Mouse (Mus musculus): Measurements from ENCODE around the gene Tbx4. TPM values are rescaled to one million over a fixed set of nuclear protein-coding genes. Genes with fewer than 3 reads are reported as not detected.
A peak's percentile ranks its signal among the peaks of the same experiment; 100 is the strongest.

Gene Tbx4
- total RNA-seq (2021): under 1 TPM in 1 of 2 experiments, not detected in 1; 0.09 TPM

DNA sequence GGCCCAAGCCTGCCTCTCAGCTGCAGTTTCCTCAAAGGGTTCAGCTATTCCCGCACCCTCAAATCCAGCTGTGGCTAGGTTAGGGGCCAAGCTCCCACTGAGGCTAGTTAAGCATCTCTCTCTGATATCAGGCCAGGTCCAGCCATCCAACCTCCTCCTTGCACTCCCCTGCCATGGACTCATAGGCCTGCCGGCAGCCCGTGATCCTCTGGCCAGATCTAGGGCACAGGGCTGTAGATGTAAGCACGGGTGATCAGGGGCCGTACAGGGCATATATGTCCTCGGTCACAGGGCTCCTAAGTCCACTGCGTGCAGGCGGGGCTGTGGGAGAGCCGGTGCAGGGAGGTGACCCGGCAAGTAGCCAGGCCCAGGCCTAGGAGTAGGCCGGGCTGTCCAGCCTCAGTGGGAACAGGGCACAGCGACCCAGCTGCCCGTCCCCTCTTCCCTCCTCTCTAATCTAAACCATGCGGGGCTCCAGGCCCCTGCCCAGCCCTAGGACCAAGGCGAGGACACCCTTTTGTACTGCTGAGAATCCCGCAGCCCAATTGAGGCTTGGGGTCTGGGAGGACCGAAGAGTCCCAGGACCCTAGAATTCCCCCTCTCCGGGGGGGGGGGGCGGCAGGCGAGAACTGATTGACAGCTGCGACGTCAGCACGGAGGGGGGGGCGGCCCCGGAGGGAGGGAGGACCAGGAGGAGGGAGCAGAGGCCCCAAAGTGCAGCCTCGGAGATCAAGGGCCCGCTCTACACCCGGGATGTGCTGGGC lies at the start of gene Tbx4:
TSS of gene Tbx4 (plus strand) at position 758 of the 764 bp plus-strand sequence.
- no peak for DNase-seq

GRCm38 (mm10) chr11:85836523-85837290 lies 49.5 kb upstream of the Tbx4 start:
- DNase-seq: no peak

- no peak for DNase-seq
These were observed 49.0 kb upstream of the Tbx4 start for GRCm38 (mm10) chr11:85837291-85837647.

DNA sequence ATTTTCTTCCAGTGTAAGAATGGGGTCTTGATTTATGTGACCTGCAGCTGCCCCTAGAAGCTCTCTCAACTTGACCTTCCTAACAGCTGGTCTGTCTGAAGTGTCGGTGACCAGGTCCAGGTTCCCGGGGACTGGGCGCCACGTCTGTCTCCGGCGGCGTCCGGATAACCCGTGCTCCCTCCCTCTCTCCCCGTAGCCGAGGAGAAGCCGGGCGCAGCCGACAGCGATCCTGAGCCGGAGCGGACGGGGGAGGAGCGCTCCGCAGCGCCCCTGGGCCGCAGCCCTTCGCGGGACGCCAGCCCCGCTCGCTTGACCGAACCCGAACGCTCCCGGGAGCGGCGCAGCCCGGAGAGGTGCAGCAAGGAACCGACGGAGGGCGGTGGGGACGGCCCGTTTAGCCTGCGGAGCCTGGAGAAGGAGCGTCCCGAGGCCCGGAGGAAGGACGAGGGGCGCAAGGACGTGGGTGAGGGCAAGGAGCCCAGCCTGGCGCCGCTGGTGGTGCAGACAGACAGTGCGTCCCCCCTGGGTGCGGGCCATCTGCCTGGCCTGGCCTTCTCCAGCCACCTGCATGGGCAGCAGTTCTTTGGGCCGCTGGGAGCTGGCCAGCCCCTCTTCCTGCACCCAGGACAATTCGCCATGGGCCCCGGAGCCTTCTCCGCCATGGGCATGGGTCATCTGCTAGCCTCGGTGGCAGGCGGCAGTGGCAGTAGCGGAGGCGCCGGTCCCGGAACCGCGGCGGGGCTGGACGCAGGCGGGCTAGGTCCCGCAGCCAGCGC lies 48.4 kb upstream of the Tbx4 start:
- no peak for DNase-seq

- DNase-seq: no peak
These were observed 47.6 kb upstream of the Tbx4 start for GRCm38 (mm10) chr11:85838424-85839257.

DNA sequence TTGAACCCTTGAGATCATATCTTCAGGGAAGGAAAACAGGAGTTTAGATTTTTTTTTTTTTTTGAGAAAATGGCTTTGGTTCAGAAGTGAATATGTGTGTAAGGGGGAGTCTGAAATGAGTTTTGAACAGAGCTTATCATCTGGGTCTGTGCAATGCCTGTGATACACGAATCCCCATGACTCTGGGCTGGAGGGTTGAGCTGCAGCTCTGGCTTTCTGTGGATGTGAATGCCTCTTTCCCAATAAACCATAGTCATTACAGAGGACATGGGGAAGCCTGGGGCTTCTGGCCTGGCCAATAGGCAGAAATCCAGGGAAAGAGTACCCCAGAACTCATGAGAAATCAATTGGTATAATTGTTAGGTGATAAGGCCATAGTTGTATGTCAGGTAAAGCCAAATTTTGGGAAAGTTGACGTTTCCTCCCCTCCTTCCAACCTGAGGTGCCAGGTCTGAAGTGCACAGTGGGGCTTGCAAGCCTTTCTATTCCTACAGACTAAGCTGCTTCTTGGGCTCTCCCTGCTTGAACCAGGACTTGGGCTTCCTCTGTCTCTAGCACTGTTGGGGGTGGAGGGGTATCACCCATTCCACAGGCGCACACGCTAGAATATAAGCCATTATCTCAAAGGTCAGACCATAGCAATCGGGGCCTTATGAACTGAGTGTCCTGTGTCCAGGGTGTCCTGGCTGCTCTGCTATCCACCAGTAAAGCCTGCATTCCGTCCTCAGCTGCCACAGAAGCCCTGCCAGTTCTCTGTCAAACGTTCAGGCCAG lies 46.8 kb upstream of the Tbx4 start:
- no peak for DNase-seq

- DNase-seq: peak; percentile 8
These were observed 46.0 kb upstream of the Tbx4 start for GRCm38 (mm10) chr11:85840031-85840802.

- peak; percentile 13 for DNase-seq
These were observed 45.4 kb upstream of the Tbx4 start for GRCm38 (mm10) chr11:85840803-85841145.

- peak; percentile 6 for DNase-seq
These were observed 45.0 kb upstream of the Tbx4 start for GRCm38 (mm10) chr11:85841211-85841681.

DNA sequence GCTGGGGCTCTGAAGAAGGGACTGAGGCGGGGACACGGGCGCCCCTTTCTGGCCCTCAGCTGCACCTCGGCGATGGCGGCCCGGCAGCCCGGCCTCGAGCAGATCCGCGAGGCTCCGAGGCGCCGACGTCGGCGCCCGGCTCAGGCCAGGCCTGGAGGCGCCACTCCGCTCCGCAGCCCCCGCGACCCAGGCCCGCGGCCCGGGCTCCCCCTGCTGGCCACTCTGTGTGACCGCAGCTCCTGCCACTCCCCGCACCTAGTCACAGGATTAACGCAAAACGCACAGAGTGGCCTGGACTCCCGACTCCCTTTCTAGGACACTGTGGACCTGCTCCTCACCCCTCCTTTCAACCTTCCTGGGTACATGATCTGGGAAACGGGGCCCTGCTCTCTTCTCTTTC lies 44.2 kb upstream of the Tbx4 start:
- peak; percentile 89 for DNase-seq

- peak; percentile 13 for DNase-seq
These were observed 43.5 kb upstream of the Tbx4 start for GRCm38 (mm10) chr11:85842596-85843346.

DNA sequence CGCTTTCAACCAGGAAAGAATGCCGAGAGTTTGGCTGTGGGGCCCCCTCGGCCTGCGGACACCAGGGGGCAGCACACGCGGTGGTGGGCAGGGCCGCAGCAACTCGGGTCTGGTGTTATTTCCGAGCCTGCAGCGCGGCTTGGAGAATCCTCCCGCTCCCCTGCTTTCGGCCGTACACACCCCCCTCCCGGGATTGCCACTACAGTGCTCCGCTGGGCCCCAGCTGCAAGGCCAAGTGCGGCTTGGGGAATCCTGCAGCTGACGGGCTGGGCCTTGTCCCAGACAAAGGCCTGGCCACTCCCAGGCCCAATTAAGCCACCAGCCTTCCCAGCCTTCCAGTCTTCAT lies 42.9 kb upstream of the Tbx4 start:
- peak; percentile 89 for DNase-seq

GRCm38 (mm10) chr11:85844144-85844965 lies 41.9 kb upstream of the Tbx4 start:
- DNase-seq: peak; percentile 97

GRCm38 (mm10) chr11:85844971-85845370 lies 41.3 kb upstream of the Tbx4 start:
- no peak for DNase-seq

- DNase-seq: peak; percentile 56
These were observed 40.3 kb upstream of the Tbx4 start for GRCm38 (mm10) chr11:85845921-85846320.

DNA sequence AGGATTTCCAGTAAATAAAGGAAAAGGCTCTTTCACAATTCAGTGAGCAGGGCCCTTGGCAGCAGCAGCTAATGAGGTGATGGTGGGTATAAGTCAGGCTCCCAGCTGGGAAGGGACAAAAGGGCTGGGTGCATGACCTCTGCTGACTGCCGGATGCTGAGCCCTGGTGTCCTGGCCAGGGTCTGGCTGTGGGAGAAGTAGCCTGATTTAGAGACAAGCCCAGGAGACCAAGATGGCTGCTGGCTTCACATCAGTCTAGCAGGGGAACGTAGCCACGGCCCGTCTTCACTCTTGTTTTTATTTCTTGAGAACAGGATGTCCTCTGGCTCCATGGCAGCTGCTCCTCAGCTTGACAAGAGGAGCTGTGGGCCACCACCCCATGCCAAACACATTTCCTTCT lies 39.7 kb upstream of the Tbx4 start:
- DNase-seq: peak; percentile 10

GRCm38 (mm10) chr11:85849037-85849436 lies 37.2 kb upstream of the Tbx4 start:
- DNase-seq: peak; percentile 78

GRCm38 (mm10) chr11:85850233-85850632 lies 36.0 kb upstream of the Tbx4 start, which contains the start of gene Gm11444:
Gene Gm11444 (minus strand): TSS chr11:85850333.
- DNase-seq: no peak

DNA sequence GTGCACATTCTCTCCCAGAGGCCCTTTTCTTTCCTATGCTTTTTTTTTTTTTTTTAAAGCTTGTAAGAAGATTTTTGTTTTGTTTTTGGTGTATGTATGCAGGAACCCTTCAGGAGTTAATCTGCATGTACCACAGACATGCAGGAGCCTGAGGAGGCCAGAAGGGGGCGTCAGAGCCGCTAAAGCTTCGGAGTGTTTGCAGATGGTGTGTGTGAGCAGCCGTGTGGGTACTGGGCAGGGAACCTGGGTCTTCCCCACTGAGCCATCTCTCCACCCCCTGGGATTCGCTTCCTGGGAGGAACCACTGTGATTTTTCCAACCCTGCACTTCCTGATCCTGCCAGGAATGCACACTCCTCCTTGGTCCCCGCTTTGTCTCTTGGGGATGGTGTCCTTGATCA lies 35.5 kb upstream of the Tbx4 start:
- DNase-seq: peak; percentile 17
